In genomic region chr15:85612660-85613357, GRCm38 (mm10) we compare ENCODE assay signal across 8 mouse cellular contexts. TPM values are rescaled to one million over a fixed set of nuclear protein-coding genes. Genes with fewer than 3 reads are reported as not detected.
DNase-seq lines count a peak whose midpoint lies in the region; ATAC-seq lines count a peak whose summit lies in the region.

No protein-coding gene starts in this region.

- no peaks in the 10 kb centered on the region for H3K36me3 ChIP-seq in forebrain, embryonic 13.5 days (ENCODE audit: poor library complexity, severe bottlenecking)
- H3K36me3 ChIP-seq in forebrain, embryonic 10.5 days (replicated peaks) = no peaks in the 10 kb centered on the region
- H3K36me3 ChIP-seq in heart, embryonic 10.5 days = no peaks in the 10 kb centered on the region
- H3K36me3 ChIP-seq in neural tube, embryonic 15.5 days = no peaks in the 10 kb centered on the region

- DNase-seq in forebrain, embryonic 10.5 days (ENCODE audit: extremely low spot score, low spot score) = no peak
- peak; percentile 53 for DNase-seq in 3T3-L1 (ENCODE audit: low read depth, low spot score)
- DNase-seq in Muller cell, postnatal 12 days (ENCODE audit: inconsistent ontology term) = peak; percentile 54
- no peak for DNase-seq in heart, embryonic 10.5 days (ENCODE audit: low spot score)
- DNase-seq in layer of hippocampus, postnatal 14 days (ENCODE audit: low spot score in 2 of 2) = peak; percentile 62 to 65
- DNase-seq in urinary bladder, adult 2 months (ENCODE audit: low spot score) = no peak

- H3K27ac ChIP-seq in forebrain, embryonic 13.5 days = peak overlapping the region; percentile 89
- no peak overlapping the region for H3K27ac ChIP-seq in forebrain, embryonic 10.5 days
- no peak overlapping the region for H3K27ac ChIP-seq in heart, embryonic 10.5 days
- peak overlapping the region; percentile 83 for H3K27ac ChIP-seq in neural tube, embryonic 15.5 days (replicated peaks)

- WGBS in forebrain, embryonic 13.5 days = 77% methylated on average over 8 of the region's 8 CpGs
- WGBS in forebrain, embryonic 10.5 days = 74% methylated on average over 8 of the region's 8 CpGs
- 71% methylated on average over 8 of the region's 8 CpGs for WGBS in heart, embryonic 10.5 days
- WGBS in neural tube, embryonic 15.5 days = 69% methylated on average over 8 of the region's 8 CpGs

- 0 out of 2 replicates have a peak, but pooled peaks have one; percentile 2 for ATAC-seq in forebrain, embryonic 13.5 days
- no peak for ATAC-seq in neural tube, embryonic 15.5 days (ENCODE audit: low FRiP score)

- no peak overlapping the region for H3K9ac ChIP-seq in forebrain, embryonic 13.5 days
- H3K9ac ChIP-seq in neural tube, embryonic 15.5 days (replicated peaks) = no peak overlapping the region

- H3K4me3 ChIP-seq in forebrain, embryonic 13.5 days = no peak overlapping the region
- H3K4me3 ChIP-seq in forebrain, embryonic 10.5 days = no peak overlapping the region
- peak overlapping the region; percentile 5; the same call in 1 of the 2 replicates for H3K4me3 ChIP-seq in heart, embryonic 10.5 days
- H3K4me3 ChIP-seq in neural tube, embryonic 15.5 days (replicated peaks) = no peak overlapping the region

- H3K9me3 ChIP-seq in forebrain, embryonic 13.5 days (replicated peaks) = no peaks in the 10 kb centered on the region
- H3K9me3 ChIP-seq in forebrain, embryonic 10.5 days = peaks cover 4% of the 10 kb centered on the region; the same call in 1 of the 2 replicates
- H3K9me3 ChIP-seq in heart, embryonic 10.5 days = peaks cover 3% of the 10 kb centered on the region; the same call in 1 of the 2 replicates
- no peaks in the 10 kb centered on the region for H3K9me3 ChIP-seq in neural tube, embryonic 15.5 days (replicated peaks)

- H3K4me2 ChIP-seq in forebrain, embryonic 13.5 days = 0 out of 2 replicates have a peak overlapping the region, but pooled peaks have one; percentile 21
- no peak overlapping the region for H3K4me2 ChIP-seq in neural tube, embryonic 15.5 days

- H3K4me1 ChIP-seq in forebrain, embryonic 13.5 days = peaks cover 35% of the 10 kb centered on the region
- H3K4me1 ChIP-seq in forebrain, embryonic 10.5 days = peaks cover 12% of the 10 kb centered on the region; the same call in 1 of the 2 replicates
- H3K4me1 ChIP-seq in heart, embryonic 10.5 days = peaks cover 24% of the 10 kb centered on the region
- peaks cover 44% of the 10 kb centered on the region for H3K4me1 ChIP-seq in neural tube, embryonic 15.5 days

- H3K27me3 ChIP-seq in forebrain, embryonic 13.5 days = peaks cover 27% of the 10 kb centered on the region
- peaks cover 76% of the 10 kb centered on the region for H3K27me3 ChIP-seq in forebrain, embryonic 10.5 days (ENCODE audit: poor library complexity, severe bottlenecking)
- peaks cover 57% of the 10 kb centered on the region for H3K27me3 ChIP-seq in heart, embryonic 10.5 days (ENCODE audit: insufficient read depth, poor library complexity, severe bottlenecking)
- no peaks in the 10 kb centered on the region for H3K27me3 ChIP-seq in neural tube, embryonic 15.5 days (replicated peaks)

RNA-seq across cellular contexts. Expression of gene Wnt7b, which starts 30.5 kb away (rescaled TPM):
- 84.0 and 92.2 TPM in 2 replicates for polyA plus RNA-seq in forebrain, embryonic 13.5 days (2015; fragmentation: Nextera tagmentation; extraction: Ambion mirVana)
- 126 and 134 TPM in 2 replicates for polyA plus RNA-seq in forebrain, embryonic 10.5 days (2016; fragmentation: Nextera tagmentation; extraction: Ambion mirVana)
- polyA plus RNA-seq in heart, embryonic 10.5 days (2016; fragmentation: Nextera tagmentation; extraction: Ambion mirVana) = 0.97 and 4.3 TPM in 2 replicates
- total RNA-seq in layer of hippocampus, postnatal 14 days (2021) = 10 to 100 TPM; 33.8 to 34.8 TPM
- polyA plus RNA-seq in neural tube, embryonic 15.5 days (2015; fragmentation: Nextera tagmentation; extraction: Ambion mirVana) = 16.6 and 20.2 TPM in 2 replicates
- polyA plus RNA-seq in urinary bladder, adult 2 months (2012; rRNA removed) = 15.3 and 15.9 TPM in 2 replicates

Comparison
In these comparisons a context has a peak if more than half of its experiments do, and no peak if none do; other contexts are left out.
1. H3K27ac ChIP-seq: peak in forebrain, embryonic 13.5 days (single experiment) and neural tube, embryonic 15.5 days (single experiment); none in forebrain, embryonic 10.5 days (single experiment) and heart, embryonic 10.5 days (single experiment).
2. DNase-seq: peak in 3T3-L1 (single experiment), Muller cell, postnatal 12 days (single experiment) and layer of hippocampus, postnatal 14 days (2 of 2); none in forebrain, embryonic 10.5 days (single experiment), heart, embryonic 10.5 days (single experiment) and urinary bladder, adult 2 months (single experiment).